Mouse (Mus musculus) thymus, postnatal 25 days (tissue): ENCODE results near the gene Il23a.
"Not testable (repeated sequence)": the region's sequence is repeated elsewhere in the genome, so short reads cannot be mapped to it uniquely, and the experiment has no call there.

ENCODE experiments used
- DNase-seq: peaks from one replicate; pipeline ENCODE4 v3.0.0; 2022

Gene Il23a

GRCm38 (mm10) chr10:128303126-128304021 lies 4.8 kb upstream of the Il23a start, which contains the start of gene Pan2:
Gene Pan2, plus strand, starts transcription at chr10:128303335.
- DNase-seq: peak; percentile 100

- no peak for DNase-seq
These were observed 4.2 kb upstream of the Il23a start for GRCm38 (mm10) chr10:128302785-128303125.

DNA sequence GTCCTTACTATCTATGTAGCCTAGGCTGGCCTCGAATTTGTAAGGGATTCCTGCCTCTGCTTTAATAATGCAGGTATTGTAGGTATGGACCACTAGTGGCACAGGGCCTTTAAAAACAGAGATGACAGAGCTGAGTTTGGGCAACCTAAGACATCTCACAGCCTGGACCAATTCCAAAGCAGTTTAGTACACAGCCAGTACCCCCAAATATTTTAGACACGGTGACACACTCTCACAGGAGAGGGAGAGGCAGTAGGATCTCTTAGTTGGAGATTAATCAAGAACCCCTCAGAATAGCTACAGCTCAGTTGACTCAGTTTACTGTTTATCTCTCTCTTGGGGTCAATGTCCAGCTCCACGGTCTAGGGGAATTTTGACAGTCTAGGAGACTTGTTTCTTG lies 3.8 kb upstream of the Il23a start:
- DNase-seq: no peak

DNA sequence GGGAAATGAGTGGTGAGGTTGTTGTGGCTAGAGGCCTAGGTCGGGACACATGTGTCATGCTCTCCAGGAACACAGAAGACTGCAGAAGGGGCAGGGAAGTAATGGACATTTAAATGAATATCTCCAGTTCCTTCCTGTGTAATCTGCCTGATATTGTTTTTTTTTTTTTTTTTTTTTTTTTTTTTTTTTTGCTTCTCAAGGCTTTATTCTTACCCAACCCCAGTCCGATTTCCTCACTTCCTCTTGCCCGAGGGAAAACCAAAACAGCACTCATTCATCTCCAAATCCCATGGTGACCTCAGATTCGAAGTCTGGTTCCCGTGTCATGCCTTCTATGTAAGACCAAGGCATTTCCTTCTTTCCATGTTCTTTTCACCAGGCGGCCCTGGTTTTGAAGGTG lies 309 bp downstream of the Il23a start:
- DNase-seq: no peak

GRCm38 (mm10) chr10:128297622-128298021 lies 930 bp downstream of the Il23a start:
- no peak for DNase-seq

- no peak for DNase-seq
These were observed 1.3 kb downstream of the Il23a start for GRCm38 (mm10) chr10:128297221-128297620.

DNA sequence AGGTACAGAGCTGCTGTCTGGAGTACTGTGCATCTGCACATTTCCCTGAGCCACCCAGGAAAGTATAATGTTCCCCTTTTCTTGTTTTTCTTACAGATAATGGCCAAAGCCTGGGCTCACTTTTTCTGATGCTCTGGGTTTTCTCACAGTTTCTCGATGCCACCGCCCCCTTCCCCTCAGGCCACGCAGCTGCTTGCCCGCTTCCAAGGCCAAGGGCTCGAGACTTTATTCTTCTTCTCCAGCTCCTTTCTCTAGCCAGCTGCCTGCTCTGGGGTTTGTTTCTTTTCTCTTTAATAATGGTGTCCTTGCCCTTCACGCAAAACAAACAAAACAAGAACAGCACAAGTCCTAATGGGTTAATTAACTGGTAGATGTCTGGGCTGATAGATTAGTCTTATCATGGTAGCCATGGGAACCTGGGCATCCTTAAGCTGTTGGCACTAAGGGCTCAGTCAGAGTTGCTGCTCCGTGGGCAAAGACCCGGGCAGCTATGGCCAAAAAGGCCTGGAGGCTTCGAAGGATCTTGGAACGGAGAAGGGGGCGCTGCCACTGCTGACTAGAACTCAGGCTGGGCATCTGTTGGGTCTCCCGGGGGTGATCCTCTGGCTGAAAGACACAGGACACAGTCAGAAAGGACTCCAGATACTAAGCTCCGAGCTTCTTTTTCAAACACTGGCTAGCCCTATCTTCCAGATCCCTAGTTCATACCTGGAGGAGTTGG lies 2.0 kb downstream of the Il23a start:
- DNase-seq: no peak

DNA sequence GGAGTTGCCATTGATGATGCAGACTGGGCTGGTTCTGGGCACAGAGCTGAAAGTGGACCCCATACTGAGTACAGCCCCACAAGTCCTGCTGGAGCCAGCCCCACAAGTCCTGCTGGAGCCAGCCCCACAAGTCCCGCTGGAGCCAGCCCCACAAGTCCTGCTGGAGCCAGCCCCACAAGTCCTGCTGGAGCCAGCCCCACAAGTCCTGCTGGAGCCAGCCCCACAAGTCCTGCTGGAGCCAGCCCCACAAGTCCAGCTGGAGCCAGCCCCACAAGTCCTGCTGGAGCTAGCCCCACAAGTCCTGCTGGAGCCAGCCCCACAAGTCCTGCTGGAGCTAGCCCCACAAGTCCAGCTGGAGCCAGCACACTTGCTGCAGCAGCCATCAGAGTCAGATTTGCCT lies 8.0 kb downstream of the Il23a start:
- not testable (repeated sequence) for DNase-seq

DNA sequence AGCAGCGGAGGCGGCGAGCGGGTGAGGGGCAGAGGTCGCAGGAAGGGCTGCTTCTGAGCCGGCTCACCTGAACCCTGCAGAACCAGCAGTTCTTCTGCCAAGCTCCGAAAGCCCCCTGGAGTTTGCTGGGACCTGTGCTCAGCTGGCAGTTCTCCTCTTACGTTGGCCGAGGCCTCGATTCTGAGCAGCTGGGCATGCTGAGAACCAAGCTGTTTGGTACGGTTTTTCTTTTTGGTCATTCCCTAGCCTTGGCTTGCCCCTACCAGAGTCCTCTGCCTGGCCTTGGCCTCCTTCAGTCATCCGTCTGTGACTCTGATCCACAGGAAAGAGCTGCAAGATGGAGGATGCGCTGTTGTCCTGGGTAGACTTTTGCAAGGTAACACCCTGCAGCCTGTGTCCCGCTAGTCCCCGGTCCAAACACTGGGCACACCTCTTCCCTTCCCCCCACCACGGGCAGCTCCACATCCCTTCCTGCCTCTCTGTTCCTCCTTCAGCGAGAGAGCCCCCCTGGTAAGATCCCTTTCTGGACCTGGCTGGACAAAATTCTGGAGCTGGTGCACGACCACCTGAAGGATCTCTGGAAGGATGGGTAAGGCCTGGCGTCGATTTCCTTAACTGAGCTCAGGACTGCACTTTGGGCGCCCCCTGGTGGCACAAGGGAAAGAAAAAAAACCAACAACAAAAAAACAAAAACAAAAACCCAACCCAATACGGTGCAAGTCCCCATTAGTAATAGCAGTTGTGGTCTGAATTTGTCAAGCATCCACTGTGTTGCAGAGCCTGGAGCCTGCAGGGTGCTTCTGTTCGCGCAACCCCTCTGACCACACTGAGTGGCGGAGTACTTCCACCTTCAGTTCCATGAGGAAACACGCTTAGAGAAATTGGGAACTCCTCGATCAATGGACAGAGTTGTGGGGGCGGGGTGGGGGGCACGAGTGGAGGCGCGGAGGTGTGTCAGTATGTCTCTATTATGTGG lies 14.7 kb downstream of the Il23a start:
- peak; percentile 61 for DNase-seq

DNA sequence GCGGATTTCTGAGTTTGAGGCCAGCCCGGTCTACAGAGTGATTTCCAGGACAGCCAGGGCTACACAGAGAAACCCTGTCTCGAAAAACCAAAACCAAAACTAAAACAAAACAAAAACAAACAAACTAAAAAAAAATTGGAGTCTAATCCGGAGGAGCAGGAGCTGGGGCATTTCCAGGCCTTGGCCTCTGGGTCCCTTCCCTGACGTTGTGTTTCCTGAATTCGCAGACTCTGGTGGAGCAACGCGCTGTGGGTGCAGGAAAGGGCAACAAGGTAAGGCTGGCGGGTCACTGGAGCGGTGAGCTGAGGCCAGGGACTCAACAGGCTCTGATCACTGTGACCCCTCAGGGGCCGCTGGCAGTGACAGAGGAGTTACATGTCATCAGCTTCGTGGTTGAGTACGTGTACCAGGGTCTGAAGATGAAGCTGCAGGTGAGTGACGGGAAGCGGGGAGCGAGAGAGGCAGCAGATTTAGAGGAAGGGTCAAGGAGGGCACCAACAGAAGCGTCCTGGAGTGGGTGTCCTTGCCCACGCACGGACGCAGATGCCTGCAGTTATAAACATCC lies 15.6 kb downstream of the Il23a start:
- no peak for DNase-seq

DNA sequence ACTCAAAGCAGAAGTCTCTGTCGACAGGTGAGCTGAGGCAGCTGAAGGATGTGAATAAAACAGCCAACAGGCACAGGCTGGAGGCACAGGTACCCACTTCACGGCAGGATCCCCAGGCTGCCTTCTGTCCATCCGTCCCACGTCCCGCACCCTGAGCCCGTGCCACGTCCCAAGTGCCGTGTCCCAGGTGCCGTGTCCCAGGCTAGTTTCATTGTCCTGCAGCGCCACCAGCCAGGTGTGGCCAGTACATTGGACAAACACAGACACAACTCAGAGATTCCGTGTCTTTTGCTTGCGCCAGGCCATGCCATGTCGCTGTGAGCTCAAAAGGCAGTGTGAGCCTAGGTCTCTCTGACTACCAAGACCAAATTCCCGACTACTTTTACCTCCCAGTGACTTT lies 16.9 kb downstream of the Il23a start:
- no peak for DNase-seq

DNA sequence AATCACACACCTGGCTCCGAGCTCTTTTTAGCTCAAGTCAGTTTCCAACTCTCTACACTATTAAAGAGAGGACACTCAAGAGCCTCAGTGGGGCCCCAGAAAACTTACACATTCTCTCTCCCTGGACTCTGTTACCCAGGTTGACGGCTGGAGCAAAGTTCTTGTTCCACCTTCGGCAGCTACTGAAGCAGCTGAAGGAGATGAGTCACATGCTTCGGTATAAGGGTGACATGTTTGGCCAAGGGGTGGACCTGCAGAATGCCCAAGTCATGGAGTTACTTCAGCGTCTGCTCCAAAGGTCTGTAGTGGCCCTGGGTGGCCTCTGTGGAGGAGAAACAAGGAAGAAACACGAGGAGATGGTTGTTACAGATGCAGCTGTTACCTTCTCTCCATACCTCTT lies 17.6 kb downstream of the Il23a start:
- no peak for DNase-seq

- DNase-seq: no peak
These were observed 20.4 kb downstream of the Il23a start for GRCm38 (mm10) chr10:128278158-128278557.

DNA sequence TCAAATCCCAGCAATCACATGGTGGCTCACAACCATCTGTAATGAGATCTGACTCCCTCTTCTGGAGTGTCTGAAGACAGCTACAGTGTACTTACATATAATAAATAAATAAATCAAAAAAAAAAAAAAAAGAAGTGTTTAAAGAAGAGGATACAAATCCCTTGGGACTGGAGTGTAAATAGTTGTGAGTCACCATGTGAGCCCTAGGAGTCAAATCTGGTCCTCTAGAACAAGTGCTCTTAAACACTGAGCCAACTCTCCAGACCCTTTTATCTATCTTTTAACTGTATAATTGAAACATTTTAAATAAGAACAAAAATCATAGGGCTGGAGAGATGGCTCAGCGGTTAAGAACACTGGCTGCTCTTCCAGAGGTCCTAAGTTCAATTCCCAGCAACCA lies 23.2 kb downstream of the Il23a start:
- not testable (repeated sequence) for DNase-seq

DNA sequence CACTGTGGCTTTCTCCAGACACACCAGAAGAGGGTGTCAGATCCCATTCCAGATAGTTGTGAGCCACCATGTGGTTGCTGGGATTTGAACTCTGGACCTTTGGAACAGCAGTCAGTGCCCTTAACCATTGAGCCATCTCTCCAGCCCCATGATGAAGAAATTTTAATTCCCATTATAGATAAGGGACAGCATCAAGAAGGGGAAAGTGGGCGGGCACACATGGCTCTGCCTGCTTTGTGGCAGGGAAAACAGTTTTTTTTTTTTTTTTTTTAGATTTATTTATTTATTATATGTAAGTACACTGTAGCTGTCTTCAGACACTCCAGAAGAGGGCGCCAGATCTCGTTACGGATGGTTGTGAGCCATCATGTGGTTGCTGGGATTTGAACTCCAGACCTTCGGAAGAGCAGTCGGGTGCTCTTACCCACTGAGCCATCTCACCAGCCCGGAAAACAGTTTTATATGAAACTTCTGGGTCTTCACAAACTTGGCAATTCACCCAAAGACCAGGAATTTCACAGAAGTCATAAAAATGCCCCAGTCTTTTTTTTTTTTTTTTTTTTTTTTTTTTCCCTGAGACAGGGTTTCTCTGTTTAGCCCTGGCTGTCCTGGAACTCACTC lies 25.6 kb downstream of the Il23a start:
- not testable (repeated sequence) for DNase-seq

GRCm38 (mm10) chr10:128271883-128272282 lies 26.7 kb downstream of the Il23a start:
- DNase-seq: no peak

- DNase-seq: no peak
These were observed 27.7 kb downstream of the Il23a start for GRCm38 (mm10) chr10:128270866-128271265.

DNA sequence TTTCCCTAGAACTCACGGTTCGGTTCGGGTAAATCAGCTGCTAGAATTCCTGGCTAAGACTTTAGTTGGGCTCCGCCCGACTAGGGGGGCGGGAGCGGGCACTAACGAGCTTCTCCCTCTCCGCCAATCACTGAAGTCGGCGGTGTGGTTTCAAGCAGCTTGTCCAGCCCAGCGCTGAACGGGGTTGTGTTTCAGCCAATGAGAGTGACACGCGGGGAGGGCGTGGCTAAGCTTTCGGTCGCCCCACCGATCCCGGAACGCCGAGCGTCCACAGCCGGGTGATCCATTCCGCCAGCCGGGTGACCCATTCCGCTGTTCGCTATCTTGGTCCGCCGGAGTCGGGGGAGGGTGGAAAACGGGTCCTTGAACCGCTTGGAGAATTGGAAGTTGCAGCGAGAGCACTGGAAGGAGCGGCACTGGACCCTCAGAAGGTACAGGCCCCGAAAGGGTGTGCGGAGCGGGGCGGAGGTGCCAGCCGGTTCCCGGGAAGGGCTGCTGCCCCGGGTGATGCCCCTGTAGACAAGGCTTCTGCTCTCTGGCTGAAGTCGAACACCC lies 28.2 kb downstream of the Il23a start, which contains the start of gene Stat2:
TSS of gene Stat2 (plus strand) at position 273 of the 555 bp plus-strand sequence.
- peak; percentile 94 for DNase-seq

DNA sequence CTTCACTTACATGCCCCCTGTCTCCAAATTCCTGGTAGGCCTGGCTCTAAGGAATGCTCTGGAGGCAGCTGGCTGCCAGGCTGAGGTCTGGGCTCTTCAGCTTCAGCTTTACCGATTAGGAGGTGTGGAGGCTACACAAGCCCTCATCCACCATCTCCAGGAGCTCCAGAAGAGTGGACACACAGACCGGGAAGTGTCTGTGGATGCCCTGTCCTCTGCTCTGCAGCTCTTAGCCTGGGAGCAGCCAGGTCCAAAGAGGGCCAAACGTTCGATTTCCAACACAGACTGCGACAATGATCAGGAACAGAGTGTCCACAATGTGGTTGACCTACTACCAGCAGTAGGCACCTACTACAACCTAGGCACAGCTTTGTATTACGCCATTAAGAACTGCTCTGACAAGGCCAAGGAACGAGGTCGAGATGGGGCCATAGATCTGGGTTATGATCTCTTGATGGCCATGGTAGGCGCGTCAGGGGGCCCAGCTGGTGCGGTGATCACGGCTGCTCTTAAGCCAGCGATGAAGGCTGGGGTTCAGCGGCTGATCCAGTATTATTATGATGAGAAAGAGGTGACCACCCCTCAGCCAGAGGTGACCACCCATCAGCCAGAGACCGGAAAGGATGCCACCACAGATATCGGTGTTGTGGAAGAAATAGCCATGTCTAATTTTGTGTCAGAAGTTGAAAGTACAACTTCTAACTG lies 29.2 kb downstream of the Il23a start:
- DNase-seq: no peak

DNA sequence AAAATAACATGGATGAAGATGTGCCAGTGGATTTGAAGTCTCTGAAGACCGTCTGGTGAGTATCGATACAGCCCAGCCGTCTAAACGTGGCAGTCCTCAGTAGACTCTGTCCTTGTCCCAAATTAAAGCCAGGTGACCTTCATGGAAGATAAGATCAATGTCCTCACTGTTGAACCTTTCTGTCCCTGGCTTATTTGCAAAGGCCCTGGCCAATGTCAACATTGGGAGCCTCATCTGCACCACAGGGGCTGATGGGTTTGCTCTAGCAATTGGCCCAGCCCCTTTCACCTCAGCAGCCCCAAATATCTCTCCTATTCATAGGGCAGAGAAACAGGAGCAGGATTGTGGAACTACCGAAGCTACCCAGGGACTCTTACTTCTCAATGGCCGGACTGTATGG lies 30.2 kb downstream of the Il23a start, which contains the start of gene Apof:
TSS of gene Apof (plus strand) at position 301 of the 400 bp plus-strand sequence.
- no peak for DNase-seq
